24 mouse cellular contexts compared by ENCODE assay signal in genomic region chr3:33073905-33074265, GRCm38 (mm10).
DNase-seq lines count a peak whose midpoint lies in the region; ATAC-seq and TF ChIP-seq lines count a peak whose summit lies in the region.
"Had no signal": no experiment of that assay in that cellular context is flagged by ENCODE, and none has a peak within 500 bp of the region (broad histone marks: within the 10 kb centered on the region; RNA-seq: fewer than 3 reads in every experiment).

No protein-coding gene starts in this region.

- 87% methylated on average over 1 of the region's 1 CpGs for WGBS in midbrain, embryonic 13.5 days
- WGBS in midbrain, embryonic 10.5 days, result 92% methylated on average over 1 of the region's 1 CpGs

- H3K9ac ChIP-seq in midbrain, embryonic 13.5 days (replicated peaks), result no peak overlapping the region
- H3K9ac ChIP-seq: heart, embryonic 15.5 days; limb, embryonic 13.5 days; liver, embryonic 13.5 days; lung, embryonic 15.5 days had no signal

- H3K27me3 ChIP-seq in midbrain, embryonic 13.5 days, result no peaks in the 10 kb centered on the region
- no peaks in the 10 kb centered on the region for H3K27me3 ChIP-seq in midbrain, embryonic 10.5 days (ENCODE audit: low read depth, poor library complexity, severe bottlenecking)
- H3K27me3 ChIP-seq: heart, embryonic 15.5 days; limb, embryonic 13.5 days; liver, embryonic 13.5 days; lung, embryonic 15.5 days; megakaryocyte, embryonic 14.5 days had no signal

- TF ChIP-seq CTCF in layer of hippocampus, adult 2 months (conservative IDR thresholded peaks at IDR 0.05), result no peak

- H3K27ac ChIP-seq in layer of hippocampus, adult 2 months, result peak overlapping the region; percentile 64
- H3K27ac ChIP-seq in midbrain, embryonic 13.5 days, result no peak overlapping the region
- no peak overlapping the region for H3K27ac ChIP-seq in midbrain, embryonic 10.5 days (replicated peaks)
- H3K27ac ChIP-seq: heart, adult 2 months; heart, embryonic 15.5 days; limb, embryonic 13.5 days; liver, embryonic 13.5 days; lung, embryonic 15.5 days had no signal

- peak; percentile 31 for DNase-seq in adrenal gland, postnatal 14 days
- DNase-seq in adrenal gland, adult (ENCODE audit: inconsistent age in 2 of 2, low spot score in 1 of 2), result no peak
- no peak for DNase-seq in layer of hippocampus, adult 2 months (ENCODE audit: low spot score in 2 of 2)
- DNase-seq in layer of hippocampus, adult 18-20 months (ENCODE audit: low spot score in 2 of 2), result no peak
- no peak for DNase-seq in midbrain, embryonic 10.5 days (ENCODE audit: low spot score)
- no peak for DNase-seq in heart, adult 9 months (ENCODE audit: low spot score in 2 of 2)
- DNase-seq: cerebellum, adult 9-11 months; gastrocnemius, postnatal 10 days; heart, adult 2 months; heart, postnatal 4 days; kidney, postnatal 4 days; liver, embryonic 13.5 days; right cerebral cortex, postnatal 25 days; thymus, postnatal 36 days had no signal

- ATAC-seq in midbrain, embryonic 13.5 days, result peak; percentile 45; the same call in 1 of the 2 replicates
- ATAC-seq: activated CD4-positive, CD25-positive, alpha-beta regulatory T cell, adult 4 months; intestine, embryonic 16.5 days had no signal

- H3K4me2 ChIP-seq in midbrain, embryonic 13.5 days (replicated peaks), result no peak overlapping the region
- H3K4me2 ChIP-seq: heart, embryonic 15.5 days; limb, embryonic 13.5 days; liver, embryonic 13.5 days; lung, embryonic 15.5 days had no signal

- H3K9me3 ChIP-seq in midbrain, embryonic 13.5 days, result no peaks in the 10 kb centered on the region
- no peaks in the 10 kb centered on the region for H3K9me3 ChIP-seq in midbrain, embryonic 10.5 days (replicated peaks)
- H3K9me3 ChIP-seq: G1E; heart, embryonic 15.5 days; limb, embryonic 13.5 days; liver, embryonic 13.5 days; lung, embryonic 15.5 days had no signal

- peaks cover 16% of the 10 kb centered on the region for H3K4me1 ChIP-seq in midbrain, embryonic 13.5 days (replicated peaks)
- peaks cover 11% of the 10 kb centered on the region; the same call in 1 of the 2 replicates for H3K4me1 ChIP-seq in midbrain, embryonic 10.5 days
- H3K4me1 ChIP-seq: heart, embryonic 15.5 days; limb, embryonic 13.5 days; liver, embryonic 13.5 days; lung, embryonic 15.5 days; megakaryocyte, embryonic 14.5 days had no signal

- no peaks in the 10 kb centered on the region for H3K36me3 ChIP-seq in midbrain, embryonic 13.5 days
- no peaks in the 10 kb centered on the region for H3K36me3 ChIP-seq in midbrain, embryonic 10.5 days
- H3K36me3 ChIP-seq: G1E; heart, embryonic 15.5 days; limb, embryonic 13.5 days; liver, embryonic 13.5 days; lung, embryonic 15.5 days had no signal

- H3K4me3 ChIP-seq in layer of hippocampus, adult 2 months, result no peak overlapping the region
- H3K4me3 ChIP-seq in midbrain, embryonic 13.5 days (replicated peaks), result no peak overlapping the region
- no peak overlapping the region for H3K4me3 ChIP-seq in midbrain, embryonic 10.5 days
- H3K4me3 ChIP-seq: erythroblast, embryonic 14.5 days; heart, adult 2 months; heart, embryonic 15.5 days; limb, embryonic 13.5 days; liver, embryonic 13.5 days; lung, embryonic 15.5 days; megakaryocyte, embryonic 14.5 days; myocyte had no signal
